Mouse (Mus musculus) liver, embryonic 14.5 days (tissue): ENCODE measurements around the gene Tbx2.

Experiments used
- CTCF ChIP-seq: IDR thresholded peaks from 2 replicates; pipeline ENCODE4 v1.5.1; 2016; ENCODE audit warnings: antibody characterized with exemption, low read depth, control low read depth
- EP300 ChIP-seq: IDR thresholded peaks from 2 replicates; pipeline ENCODE4 v1.6.1; 2016; ENCODE audit warnings: antibody characterized with exemption, low read depth

DNA sequence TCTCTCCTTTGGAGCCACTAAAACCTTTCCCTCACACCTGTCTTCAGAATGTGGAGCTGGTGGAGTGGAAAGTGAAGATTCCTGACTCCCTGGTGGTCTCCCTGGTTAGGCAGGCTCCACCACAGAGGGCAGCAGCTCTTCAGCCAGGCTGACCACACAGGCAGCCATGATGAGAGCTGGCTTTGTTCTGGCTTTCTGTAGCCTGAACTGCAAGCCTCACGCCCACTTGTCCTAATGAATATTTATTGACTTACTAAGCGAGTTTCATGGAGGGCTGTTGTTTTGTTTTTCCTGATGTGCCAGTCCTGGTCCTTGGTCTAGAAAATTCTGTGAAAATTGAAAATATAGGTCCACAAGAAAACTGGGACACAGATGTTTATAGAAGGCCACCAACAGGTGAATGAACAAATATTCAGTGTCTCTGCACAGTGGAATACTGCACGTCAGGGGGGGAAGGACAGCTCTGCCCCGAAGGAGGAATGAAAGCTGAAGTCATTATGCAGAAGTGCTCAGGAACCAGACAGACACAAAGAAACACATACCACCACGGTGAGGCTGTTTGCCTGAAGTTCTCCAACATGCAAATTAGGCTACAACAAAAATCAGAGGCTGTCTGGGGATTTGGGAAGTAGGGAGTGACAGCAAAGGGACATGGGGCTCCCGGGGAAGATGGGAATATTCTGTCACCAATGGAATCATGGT lies 25.8 kb downstream of the Tbx2 start:
- TF ChIP-seq CTCF = no peak
- TF ChIP-seq EP300 = no peak
